Mouse (Mus musculus) kidney, postnatal 0 days (tissue): ENCODE results near the gene Amigo1. TPM values are rescaled to one million over a fixed set of nuclear protein-coding genes. Genes with fewer than 3 reads are reported as not detected.

Experiments used
- ATAC-seq: fragments of 200-750 bp; cut with Nextera tagmentation; replicated peaks from 2 replicates; pipeline ENCODE4 v1.8.0; 2017; ENCODE audit warnings: low read depth, moderate number of reproducible peaks, moderate TSS enrichment, moderate library complexity; ENCODE audit not compliant: low FRiP score
- DNase-seq: peaks from one replicate; pipeline ENCODE4 v3.0.0-alpha.2; 2016; ENCODE audit warnings: low spot score
- H3K27ac ChIP-seq: fragments of 300-500 bp; sonication (generic); 2 replicates; pipeline ENCODE4 v1.5.1; 2014; ENCODE audit warnings: mild to moderate bottlenecking
- H3K27me3 ChIP-seq: fragments of 300-500 bp; sonication (generic); 2 replicates; pipeline ENCODE4 v1.6.1; 2014; ENCODE audit warnings: low read length, mixed read lengths; ENCODE audit not compliant: insufficient read depth
- H3K36me3 ChIP-seq: fragments of 300-500 bp; sonication (generic); 2 replicates; pipeline ENCODE4 v1.6.1; 2014; ENCODE audit warnings: low read length, mixed read lengths; ENCODE audit not compliant: insufficient read depth
- H3K4me1 ChIP-seq: fragments of 300-500 bp; sonication (generic); replicated peaks from 2 replicates; pipeline ENCODE4 v1.6.1; 2014; ENCODE audit warnings: antibody characterized with exemption, low read length, mixed read lengths; ENCODE audit not compliant: insufficient read depth
- H3K4me2 ChIP-seq: fragments of 300-500 bp; sonication (generic); 2 replicates; pipeline ENCODE4 v1.6.1; 2014; ENCODE audit warnings: mild to moderate bottlenecking, low read length, moderate library complexity, mixed read lengths
- H3K4me3 ChIP-seq: fragments of 300-500 bp; sonication (generic); replicated peaks from 2 replicates; pipeline ENCODE4 v1.5.1; 2014; ENCODE audit warnings: low read depth, low read length
- H3K9ac ChIP-seq: fragments of 300-500 bp; sonication (generic); 2 replicates; pipeline ENCODE4 v1.6.1; 2014; ENCODE audit warnings: low read depth, low read length
- H3K9me3 ChIP-seq: fragments of 300-500 bp; sonication (generic); replicated peaks from 2 replicates; pipeline ENCODE4 v1.6.1; 2016; ENCODE audit warnings: low read length, inconsistent platforms, mixed read lengths
- CTCF ChIP-seq: IDR thresholded peaks from 2 replicates; pipeline ENCODE4 v1.5.1; 2016; ENCODE audit warnings: antibody characterized with exemption, low read depth, mild to moderate bottlenecking, moderate library complexity
- WGBS: fragments of 180-500 bp; shearing (Covaris S2); extraction: QIAGEN DNeasy Blood & Tissue Kit; methylation state at CpG from one replicate; pipeline ENCODE4 v1.1.7; 2014; 5-methylcytosine and 5-hydroxymethylcytosine counted together
- polyA plus RNA-seq: library from polyadenylated mRNA; unstranded; fragments of >200 nt; fragmentation: Nextera tagmentation; extraction: Ambion mirVana; gene quantifications from 2 replicates; pipeline ENCODE4 v1.2.1, GENCODE M21; 2015

Amigo1 gene
- polyA plus RNA-seq, 1 experiment from 2014 or later: 4.2 TPM

GRCm38 (mm10) chr3:108165532-108166315 lies 20.4 kb upstream of the Amigo1 start:
- TF ChIP-seq CTCF: no peak
- DNase-seq (no peak), ATAC-seq (peak; percentile 18; the same call in 1 of the 2 replicates)
- Histone ChIP-seq H3K4me1 (peaks cover 8% of the 10 kb centered on the region; the same call in 1 of the 2 replicates), H3K9ac (no peak overlapping the region), H3K9me3 (no peaks in the 10 kb centered on the region), H3K27me3 (no peaks in the 10 kb centered on the region), H3K4me3 (no peak overlapping the region), H3K36me3 (no peaks in the 10 kb centered on the region), H3K27ac (no peak overlapping the region), H3K4me2 (no peak overlapping the region)
- WGBS: 22% methylated on average over 10 of the region's 10 CpGs

- Histone ChIP-seq H3K36me3 (no peaks in the 10 kb centered on the region), H3K9ac (no peak overlapping the region), H3K9me3 (no peaks in the 10 kb centered on the region), H3K4me1 (peaks cover 8% of the 10 kb centered on the region; the same call in 1 of the 2 replicates), H3K27ac (0 out of 2 replicates have a peak overlapping the region, but pooled peaks have one; percentile 2), H3K27me3 (no peaks in the 10 kb centered on the region), H3K4me2 (no peak overlapping the region), H3K4me3 (no peak overlapping the region)
- peak; percentile 57 for TF ChIP-seq CTCF
- DNase-seq (peak; percentile 82), ATAC-seq (peak; percentile 70)
- 15% methylated on average over 9 of the region's 11 CpGs for WGBS
Observed at GRCm38 (mm10) chr3:108166486-108167211, 19.5 kb upstream of the Amigo1 start.

- Histone ChIP-seq H3K4me3 (no peak overlapping the region), H3K9me3 (no peaks in the 10 kb centered on the region), H3K4me1 (peaks cover 8% of the 10 kb centered on the region; the same call in 1 of the 2 replicates), H3K9ac (no peak overlapping the region), H3K4me2 (no peak overlapping the region), H3K27ac (no peak overlapping the region), H3K36me3 (no peaks in the 10 kb centered on the region), H3K27me3 (no peaks in the 10 kb centered on the region)
- WGBS: 21% methylated on average over 14 of the region's 14 CpGs
- TF ChIP-seq CTCF: no peak
- ATAC-seq: peak; percentile 49; the same call in 1 of the 2 replicates
- no peak for DNase-seq
Observed at GRCm38 (mm10) chr3:108167499-108167898, 18.6 kb upstream of the Amigo1 start.

- DNase-seq: no peak
- Histone ChIP-seq H3K27me3 (no peaks in the 10 kb centered on the region), H3K9me3 (no peaks in the 10 kb centered on the region), H3K27ac (no peak overlapping the region), H3K9ac (no peak overlapping the region), H3K36me3 (no peaks in the 10 kb centered on the region), H3K4me2 (no peak overlapping the region), H3K4me3 (no peak overlapping the region), H3K4me1 (peaks cover 8% of the 10 kb centered on the region; the same call in 1 of the 2 replicates)
- WGBS: 45% methylated on average over 3 of the region's 3 CpGs
- no peak for TF ChIP-seq CTCF
- ATAC-seq: no peak
Observed at GRCm38 (mm10) chr3:108169199-108169598, 16.9 kb upstream of the Amigo1 start.

GRCm38 (mm10) chr3:108174672-108175531 lies 11.2 kb upstream of the Amigo1 start:
- H3K27ac ChIP-seq: no peak overlapping the region
- WGBS: 17% methylated on average over 14 of the region's 14 CpGs

More at GRCm38 (mm10) chr3:108174672-108175531, 11.2 kb upstream of the Amigo1 start:
- ATAC-seq (no peak; the same call in 1 of the 2 replicates), DNase-seq (peak; percentile 42)
- no peak for TF ChIP-seq CTCF
- Histone ChIP-seq H3K27me3 (no peaks in the 10 kb centered on the region), H3K36me3 (no peaks in the 10 kb centered on the region), H3K9ac (no peak overlapping the region), H3K9me3 (no peaks in the 10 kb centered on the region), H3K4me1 (0 out of 2 replicates have a peak, but pooled peaks cover 3% of the 10 kb centered on the region), H3K4me2 (peak overlapping the region; percentile 21), H3K4me3 (no peak overlapping the region)
